Comparison of ENCODE assay signal across 10 mouse cellular contexts in the genomic region with DNA sequence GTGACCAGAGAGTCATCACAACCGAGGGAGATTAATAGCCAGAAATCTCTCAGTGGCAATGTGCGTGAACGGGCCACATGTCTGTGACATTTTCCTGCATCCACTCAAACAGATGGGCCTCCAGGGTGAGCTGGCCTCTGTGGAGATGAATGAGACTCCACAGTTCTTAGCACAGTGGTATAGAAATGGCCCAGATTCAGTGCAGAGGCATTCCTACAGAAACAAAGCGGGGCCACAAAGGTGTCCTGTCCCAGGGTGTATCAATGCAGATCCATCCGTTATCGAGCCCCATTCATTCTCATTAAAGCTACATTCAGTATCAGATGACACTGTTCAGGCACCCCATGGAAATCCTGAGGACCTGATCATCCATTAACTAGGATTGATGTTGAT. TPM values are rescaled to one million over a fixed set of nuclear protein-coding genes. Genes with fewer than 3 reads are reported as not detected.
A peak's percentile ranks its signal among the peaks of the same experiment; 100 is the strongest.
DNase-seq lines count a peak whose midpoint lies in the region; ATAC-seq and TF ChIP-seq lines count a peak whose summit lies in the region.
"Had no signal": no experiment of that assay in that cellular context is flagged by ENCODE, and none has a peak within 500 bp of the region (broad histone marks: within the 10 kb centered on the region; RNA-seq: fewer than 3 reads in every experiment).

No protein-coding gene starts in this region.

- peak; percentile 33; the same call in 1 of the 2 replicates for ATAC-seq in stomach, embryonic 14.5 days (ENCODE audit: insufficient number of reproducible peaks, insufficient read depth, low FRiP score, low read depth)
- ATAC-seq in stomach, postnatal 0 days (ENCODE audit: low FRiP score, low TSS enrichment), result no peak
- peak; percentile 71 for ATAC-seq in hindbrain, embryonic 15.5 days (ENCODE audit: low FRiP score, low read depth)
- ATAC-seq in activated CD4-positive, CD25-positive, alpha-beta regulatory T cell, adult 4 months, result no peak
- ATAC-seq: liver, postnatal 0 days had no signal

- TF ChIP-seq CTCF in stomach, postnatal 0 days (IDR thresholded peaks at IDR 0.05; ENCODE audit: low read depth), result no peak

- no peak overlapping the region for H3K9ac ChIP-seq in stomach, embryonic 14.5 days (replicated peaks; ENCODE audit: low read depth, low read length)
- H3K9ac ChIP-seq in stomach, postnatal 0 days (ENCODE audit: low read length), result no peak overlapping the region
- no peak overlapping the region for H3K9ac ChIP-seq in hindbrain, embryonic 15.5 days
- H3K9ac ChIP-seq: limb, embryonic 12.5 days; liver, postnatal 0 days had no signal

- H3K9me3 ChIP-seq in stomach, embryonic 14.5 days (ENCODE audit: control insufficient read depth, low read depth, low read length), result no peaks in the 10 kb centered on the region
- no peaks in the 10 kb centered on the region for H3K9me3 ChIP-seq in stomach, postnatal 0 days (ENCODE audit: control insufficient read depth, low read length)
- H3K9me3 ChIP-seq in hindbrain, embryonic 15.5 days, result no peaks in the 10 kb centered on the region
- H3K9me3 ChIP-seq: limb, embryonic 12.5 days had no signal

- no peak overlapping the region for H3K4me3 ChIP-seq in stomach, embryonic 14.5 days (ENCODE audit: low read depth, low read length)
- no peak overlapping the region for H3K4me3 ChIP-seq in stomach, postnatal 0 days (ENCODE audit: low read depth, low read length)
- H3K4me3 ChIP-seq in hindbrain, embryonic 15.5 days, result no peak overlapping the region
- H3K4me3 ChIP-seq: limb, embryonic 12.5 days had no signal

- no peaks in the 10 kb centered on the region for H3K27me3 ChIP-seq in stomach, embryonic 14.5 days (ENCODE audit: control insufficient read depth, insufficient read depth, low read length)
- H3K27me3 ChIP-seq in stomach, postnatal 0 days (ENCODE audit: control insufficient read depth, insufficient read depth, low read length), result no peaks in the 10 kb centered on the region
- H3K27me3 ChIP-seq in hindbrain, embryonic 15.5 days, result no peaks in the 10 kb centered on the region
- H3K27me3 ChIP-seq: CH12.LX; limb, embryonic 12.5 days had no signal

- H3K36me3 ChIP-seq in stomach, embryonic 14.5 days (ENCODE audit: control insufficient read depth, insufficient read depth, low read length), result no peaks in the 10 kb centered on the region
- no peaks in the 10 kb centered on the region for H3K36me3 ChIP-seq in stomach, postnatal 0 days (ENCODE audit: control insufficient read depth, insufficient read depth, low read length)
- no peaks in the 10 kb centered on the region for H3K36me3 ChIP-seq in hindbrain, embryonic 15.5 days
- H3K36me3 ChIP-seq: limb, embryonic 12.5 days had no signal

- H3K4me1 ChIP-seq in stomach, embryonic 14.5 days (ENCODE audit: control insufficient read depth, insufficient read depth, low read length), result 0 out of 2 replicates have a peak, but pooled peaks cover 6% of the 10 kb centered on the region
- no peaks in the 10 kb centered on the region for H3K4me1 ChIP-seq in stomach, postnatal 0 days (replicated peaks; ENCODE audit: control insufficient read depth, insufficient read depth)
- H3K4me1 ChIP-seq in hindbrain, embryonic 15.5 days (replicated peaks), result peaks cover 10% of the 10 kb centered on the region; the same call in 1 of the 2 replicates

- H3K4me2 ChIP-seq in stomach, embryonic 14.5 days (replicated peaks; ENCODE audit: low read depth, low read length), result no peak overlapping the region
- no peak overlapping the region for H3K4me2 ChIP-seq in stomach, postnatal 0 days (replicated peaks; ENCODE audit: low read depth)
- no peak overlapping the region for H3K4me2 ChIP-seq in hindbrain, embryonic 15.5 days
- H3K4me2 ChIP-seq: limb, embryonic 12.5 days had no signal

- no peak for TF ChIP-seq EP300 in stomach, postnatal 0 days (optimal IDR thresholded peaks at IDR 0.05)

- H3K27ac ChIP-seq in stomach, embryonic 14.5 days (ENCODE audit: low read length), result no peak overlapping the region
- no peak overlapping the region for H3K27ac ChIP-seq in stomach, postnatal 0 days (replicated peaks)
- no peak overlapping the region for H3K27ac ChIP-seq in hindbrain, embryonic 15.5 days (replicated peaks)
- H3K27ac ChIP-seq: limb, embryonic 12.5 days had no signal

- 63% methylated on average over 6 of the region's 6 CpGs for WGBS in stomach, embryonic 14.5 days
- 73% methylated on average over 6 of the region's 6 CpGs for WGBS in stomach, postnatal 0 days
- 29% methylated on average over 6 of the region's 6 CpGs for WGBS in hindbrain, embryonic 15.5 days

- DNase-seq in stomach, postnatal 0 days (ENCODE audit: low spot score), result no peak
- peak; percentile 45 for DNase-seq in embryo, embryonic 9.5 days (ENCODE audit: extremely low spot score)
- no peak for DNase-seq in kidney, adult 9 months
- DNase-seq in urinary bladder, adult 18-20 months (ENCODE audit: low spot score in 2 of 2), result no peak
- DNase-seq: liver, postnatal 0 days had no signal

RNA-seq across cellular contexts. Expression of gene Rarb, which starts 22.6 kb away (rescaled TPM):
- 47.8 and 48.5 TPM in 2 replicates for polyA plus RNA-seq in stomach, embryonic 14.5 days (2014; fragmentation: Nextera tagmentation; extraction: Ambion mirVana)
- polyA plus RNA-seq in stomach, postnatal 0 days (2015; fragmentation: Nextera tagmentation; extraction: Ambion mirVana), result 4.0 and 4.1 TPM in 2 replicates
- polyA plus RNA-seq in hindbrain, embryonic 15.5 days (2015; fragmentation: Nextera tagmentation; extraction: Ambion mirVana), result 14.0 and 18.3 TPM in 2 replicates
- polyA plus RNA-seq in activated CD4-positive, CD25-positive, alpha-beta regulatory T cell, adult 4 months (2017; shearing (Covaris generic)), result not detected

Comparison
In these comparisons a context has a peak if more than half of its experiments do, and no peak if none do; other contexts are left out.
1. ATAC-seq: peak in stomach, embryonic 14.5 days (single experiment) and hindbrain, embryonic 15.5 days (single experiment); none in stomach, postnatal 0 days (single experiment) and activated CD4-positive, CD25-positive, alpha-beta regulatory T cell, adult 4 months (single experiment).